Comparison of ENCODE assay signal across 27 mouse cellular contexts in the genomic region with DNA sequence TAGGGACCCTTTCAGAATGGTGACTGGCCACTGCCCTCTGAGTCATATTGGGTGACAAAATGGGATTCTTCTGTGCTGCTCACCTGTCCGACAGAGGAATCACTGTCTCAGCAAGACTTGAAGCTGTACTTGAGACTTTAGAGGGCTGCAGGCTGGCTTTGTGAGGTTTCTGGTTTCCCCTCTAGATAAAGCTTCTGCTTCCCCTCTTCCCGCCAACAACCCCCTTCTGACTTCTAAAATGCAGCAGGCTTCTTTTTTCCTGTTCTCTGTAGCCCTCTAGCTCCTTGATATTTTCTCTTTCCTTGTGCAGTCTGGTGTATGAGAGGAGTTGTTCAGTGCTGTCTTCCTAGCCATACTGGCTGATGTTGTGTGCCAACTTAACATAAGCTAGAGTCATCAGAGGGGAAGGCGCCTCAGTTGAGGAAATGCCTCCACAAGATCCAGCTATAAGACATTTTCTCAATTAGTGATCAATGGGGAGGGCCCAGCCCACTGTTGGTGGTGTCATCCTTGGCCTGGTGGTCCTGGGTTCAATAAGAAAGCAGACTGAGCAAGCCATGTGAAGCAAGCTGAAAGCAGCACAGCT. TPM values are rescaled to one million over a fixed set of nuclear protein-coding genes. Genes with fewer than 3 reads are reported as not detected.
"Had no signal": no experiment of that assay in that cellular context is flagged by ENCODE, and none has a peak within 500 bp of the region (broad histone marks: within the 10 kb centered on the region; RNA-seq: fewer than 3 reads in every experiment).

No protein-coding gene starts in this region.

- H3K9ac ChIP-seq: liver, embryonic 13.5 days; lung, embryonic 14.5 days; midbrain, embryonic 13.5 days had no signal

- H3K36me3 ChIP-seq: liver, embryonic 13.5 days; midbrain, embryonic 13.5 days had no signal

- H3K9me3 ChIP-seq: liver, embryonic 13.5 days; midbrain, embryonic 13.5 days had no signal

- DNase-seq: kidney, adult 9 months; kidney, postnatal 25 days; layer of hippocampus, postnatal 36 days; liver, embryonic 13.5 days; right cerebral cortex, postnatal 4 days; thymus, adult 2 months; thymus, postnatal 14 days; thymus, postnatal 4 days had no signal

- ATAC-seq: lung, postnatal 0 days; midbrain, embryonic 13.5 days; midbrain, embryonic 16.5 days had no signal

- H3K4me3 ChIP-seq: layer of hippocampus, adult 2 months; left cerebral cortex, adult 2 months; liver, embryonic 13.5 days; midbrain, embryonic 13.5 days had no signal

- H3K4me2 ChIP-seq: liver, embryonic 13.5 days; lung, embryonic 14.5 days; midbrain, embryonic 13.5 days had no signal

- H3K4me1 ChIP-seq: liver, embryonic 13.5 days; midbrain, embryonic 13.5 days had no signal

- H3K27me3 ChIP-seq: liver, embryonic 13.5 days; midbrain, embryonic 13.5 days had no signal

- H3K27ac ChIP-seq: layer of hippocampus, adult 2 months; left cerebral cortex, adult 2 months; liver, embryonic 13.5 days; macrophage; midbrain, embryonic 13.5 days; stomach, postnatal 0 days had no signal

RNA-seq across cellular contexts. Expression of a gene that starts 42.6 kb away (rescaled TPM):
- total RNA-seq: layer of hippocampus, adult 2 months; layer of hippocampus, postnatal 10 days; layer of hippocampus, postnatal 36 days; left cerebral cortex, adult 2 months; left cerebral cortex, postnatal 10 days; left cerebral cortex, postnatal 36 days; liver, adult 2 months had no signal
- polyA plus RNA-seq: kidney, embryonic 16.5 days; limb, embryonic 11.5 days; limb, embryonic 14.5 days; liver, adult 2 months; liver, embryonic 13.5 days; liver, embryonic 16.5 days; lung, embryonic 14.5 days; lung, postnatal 0 days; macrophage; midbrain, embryonic 13.5 days; midbrain, embryonic 16.5 days; neural tube, embryonic 11.5 days; neural tube, embryonic 14.5 days; stomach, embryonic 14.5 days; stomach, postnatal 0 days had no signal
